ENCODE assay signal across 1 mouse cellular context in genomic region chr4:154910606-154911522, GRCm38 (mm10).
TF ChIP-seq lines count a peak whose summit lies in the region.

No protein-coding gene starts in this region.

TF ChIP-seq in MEL, 35 proteins besides CTCF, POLR2A, EP300 and RAD21:
- no peak for TF ChIP-seq E2F4 (IDR thresholded peaks at IDR 0.05; ENCODE audit: borderline replicate concordance, low read depth, low read length)
- peak; percentile 51 for TF ChIP-seq ZNF384 (IDR thresholded peaks at IDR 0.05; ENCODE audit: low read depth, low read length)
TF ChIP-seq in MEL: peak in this region for 1.
